Mouse (Mus musculus): ENCODE measurements around the gene 1700001P01Rik. TPM values are rescaled to one million over a fixed set of nuclear protein-coding genes. Genes with fewer than 3 reads are reported as not detected.

Gene 1700001P01Rik
- polyA plus RNA-seq, 1 experiment from 2014 or later, result not detected

GRCm38 (mm10) chr11:97812491-97812921 lies 36.8 kb upstream of the 1700001P01Rik start:
- no peak overlapping the region for H3K27ac ChIP-seq (replicated peaks; ENCODE audit: low read depth, low read length)
- H3K4me3 ChIP-seq (ENCODE audit: low read depth, low read length), result no peak overlapping the region
- no peaks in the 10 kb centered on the region for H3K9me3 ChIP-seq (ENCODE audit: control insufficient read depth, low read length)
- no peaks in the 10 kb centered on the region for H3K27me3 ChIP-seq (replicated peaks; ENCODE audit: control insufficient read depth, insufficient read depth, low read length)
- DNase-seq (ENCODE audit: low spot score) (no peak), ATAC-seq (ENCODE audit: low read depth) (peak; percentile 45; the same call in 1 of the 2 replicates)
- H3K4me2 ChIP-seq (ENCODE audit: low read depth, low read length), result no peak overlapping the region
- no peak overlapping the region for H3K9ac ChIP-seq (ENCODE audit: low read depth, low read length)
- H3K36me3 ChIP-seq (ENCODE audit: control insufficient read depth, insufficient read depth, low read length), result peaks cover 51% of the 10 kb centered on the region
- peaks cover 65% of the 10 kb centered on the region for H3K4me1 ChIP-seq (ENCODE audit: control insufficient read depth, insufficient read depth, low read length)
- 34% methylated on average over 3 of the region's 3 CpGs for WGBS

- Histone ChIP-seq H3K27ac (replicated peaks; ENCODE audit: low read depth, low read length) (0 out of 2 replicates have a peak overlapping the region, but pooled peaks have one; percentile 15), H3K4me3 (ENCODE audit: low read depth, low read length) (no peak overlapping the region), H3K27me3 (replicated peaks; ENCODE audit: control insufficient read depth, insufficient read depth, low read length) (no peaks in the 10 kb centered on the region), H3K36me3 (ENCODE audit: control insufficient read depth, insufficient read depth, low read length) (peaks cover 52% of the 10 kb centered on the region), H3K4me1 (ENCODE audit: control insufficient read depth, insufficient read depth, low read length) (peaks cover 62% of the 10 kb centered on the region), H3K4me2 (ENCODE audit: low read depth, low read length) (no peak overlapping the region), H3K9me3 (ENCODE audit: control insufficient read depth, low read length) (no peaks in the 10 kb centered on the region), H3K9ac (ENCODE audit: low read depth, low read length) (no peak overlapping the region)
- DNase-seq (ENCODE audit: low spot score) (no peak), ATAC-seq (ENCODE audit: low read depth) (no peak)
- 36% methylated on average over 12 of the region's 13 CpGs for WGBS
Observed at GRCm38 (mm10) chr11:97811569-97812362, 36.0 kb upstream of the 1700001P01Rik start.

DNA sequence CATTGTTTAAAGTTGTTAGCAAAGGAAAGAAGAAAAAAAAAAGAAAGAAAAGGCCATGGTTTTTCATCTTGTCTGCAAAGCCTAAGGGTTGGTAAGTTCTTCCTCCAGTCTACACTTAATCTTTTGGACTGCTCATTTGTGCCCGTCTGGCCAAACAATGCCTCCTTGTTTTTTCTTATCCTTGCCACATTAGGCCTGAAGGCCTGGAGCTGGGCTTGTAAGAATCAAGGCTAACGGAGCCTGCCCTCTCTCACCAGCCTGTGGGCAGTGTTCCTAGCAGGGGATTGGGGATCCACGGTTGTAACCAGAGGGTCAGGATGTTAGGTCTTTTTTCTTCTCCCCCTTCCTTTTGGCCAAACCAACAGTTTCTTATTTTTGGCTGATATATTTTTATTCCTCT lies 35.3 kb upstream of the 1700001P01Rik start:
- peaks cover 46% of the 10 kb centered on the region for H3K36me3 ChIP-seq (ENCODE audit: control insufficient read depth, insufficient read depth, low read length)
- peaks cover 69% of the 10 kb centered on the region for H3K4me1 ChIP-seq (ENCODE audit: control insufficient read depth, insufficient read depth, low read length)
- H3K9ac ChIP-seq (ENCODE audit: low read depth, low read length), result no peak overlapping the region
- no peak overlapping the region for H3K4me3 ChIP-seq (ENCODE audit: low read depth, low read length)
- H3K4me2 ChIP-seq (ENCODE audit: low read depth, low read length), result no peak overlapping the region
- no peaks in the 10 kb centered on the region for H3K27me3 ChIP-seq (replicated peaks; ENCODE audit: control insufficient read depth, insufficient read depth, low read length)
- DNase-seq (ENCODE audit: low spot score), result no peak
- H3K27ac ChIP-seq (replicated peaks; ENCODE audit: low read depth, low read length), result 0 out of 2 replicates have a peak overlapping the region, but pooled peaks have one; percentile 15
- no peak for ATAC-seq (ENCODE audit: low read depth)
- H3K9me3 ChIP-seq (ENCODE audit: control insufficient read depth, low read length), result no peaks in the 10 kb centered on the region
- WGBS, result 26% methylated on average over 3 of the region's 3 CpGs

GRCm38 (mm10) chr11:97810356-97810755 lies 34.6 kb upstream of the 1700001P01Rik start:
- Histone ChIP-seq H3K27ac (replicated peaks; ENCODE audit: low read depth, low read length) (no peak overlapping the region), H3K36me3 (ENCODE audit: control insufficient read depth, insufficient read depth, low read length) (peaks cover 40% of the 10 kb centered on the region), H3K9me3 (ENCODE audit: control insufficient read depth, low read length) (no peaks in the 10 kb centered on the region), H3K4me2 (ENCODE audit: low read depth, low read length) (no peak overlapping the region), H3K9ac (ENCODE audit: low read depth, low read length) (no peak overlapping the region), H3K4me1 (ENCODE audit: control insufficient read depth, insufficient read depth, low read length) (peaks cover 75% of the 10 kb centered on the region), H3K27me3 (replicated peaks; ENCODE audit: control insufficient read depth, insufficient read depth, low read length) (no peaks in the 10 kb centered on the region), H3K4me3 (ENCODE audit: low read depth, low read length) (no peak overlapping the region)
- 64% methylated on average over 7 of the region's 7 CpGs for WGBS
- ATAC-seq (ENCODE audit: low read depth) (no peak), DNase-seq (ENCODE audit: low spot score) (no peak)

- 0 out of 2 replicates have a peak, but pooled peaks have one; percentile 2 for ATAC-seq (ENCODE audit: low read depth)
- Histone ChIP-seq H3K9ac (ENCODE audit: low read depth, low read length) (no peak overlapping the region), H3K9me3 (ENCODE audit: control insufficient read depth, low read length) (no peaks in the 10 kb centered on the region), H3K27ac (replicated peaks; ENCODE audit: low read depth, low read length) (no peak overlapping the region; the same call in 1 of the 2 replicates), H3K36me3 (ENCODE audit: control insufficient read depth, insufficient read depth, low read length) (peaks cover 31% of the 10 kb centered on the region), H3K4me1 (ENCODE audit: control insufficient read depth, insufficient read depth, low read length) (peaks cover 80% of the 10 kb centered on the region), H3K27me3 (replicated peaks; ENCODE audit: control insufficient read depth, insufficient read depth, low read length) (no peaks in the 10 kb centered on the region), H3K4me2 (ENCODE audit: low read depth, low read length) (no peak overlapping the region), H3K4me3 (ENCODE audit: low read depth, low read length) (no peak overlapping the region)
- DNase-seq (ENCODE audit: low spot score), result no peak
- 54% methylated on average over 7 of the region's 7 CpGs for WGBS
Observed at GRCm38 (mm10) chr11:97809235-97810121, 33.8 kb upstream of the 1700001P01Rik start.

- DNase-seq (ENCODE audit: low spot score), result peak; percentile 73
- Histone ChIP-seq H3K36me3 (ENCODE audit: control insufficient read depth, insufficient read depth, low read length) (peaks cover 30% of the 10 kb centered on the region), H3K4me2 (ENCODE audit: low read depth, low read length) (no peak overlapping the region)
Observed at GRCm38 (mm10) chr11:97808621-97809234, 33.0 kb upstream of the 1700001P01Rik start.

DNA sequence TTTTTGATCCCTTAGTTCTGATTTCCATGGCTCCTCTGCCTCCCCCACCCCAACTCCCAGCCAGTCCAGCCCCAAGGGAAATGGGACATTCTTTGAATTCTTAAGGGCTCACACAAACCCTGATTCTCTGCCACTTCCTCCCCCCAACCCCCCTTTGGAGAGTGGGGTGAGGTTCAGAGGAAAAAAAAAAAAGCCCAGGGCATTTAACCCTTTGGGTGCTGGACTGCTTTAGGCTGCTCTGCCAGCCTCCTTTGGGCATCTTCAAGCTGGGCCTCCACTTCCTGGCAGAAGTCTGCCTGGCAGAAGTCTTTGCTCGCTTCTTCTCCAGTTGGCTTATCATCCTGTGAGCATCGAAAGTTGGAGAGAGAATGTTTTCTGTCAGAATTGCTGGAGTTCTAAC lies 32.4 kb upstream of the 1700001P01Rik start:
- no peaks in the 10 kb centered on the region for H3K9me3 ChIP-seq (ENCODE audit: control insufficient read depth, low read length)
- 57% methylated on average over 2 of the region's 2 CpGs for WGBS
- H3K4me2 ChIP-seq (ENCODE audit: low read depth, low read length), result no peak overlapping the region; the same call in 1 of the 2 replicates
- peak overlapping the region; percentile 65; the same call in 1 of the 2 replicates for H3K27ac ChIP-seq (replicated peaks; ENCODE audit: low read depth, low read length)
- no peak overlapping the region for H3K9ac ChIP-seq (ENCODE audit: low read depth, low read length)
- ATAC-seq (ENCODE audit: low read depth) (no peak), DNase-seq (ENCODE audit: low spot score) (peak; percentile 85)
- H3K27me3 ChIP-seq (replicated peaks; ENCODE audit: control insufficient read depth, insufficient read depth, low read length), result no peaks in the 10 kb centered on the region
- no peak overlapping the region for H3K4me3 ChIP-seq (ENCODE audit: low read depth, low read length)
- H3K36me3 ChIP-seq (ENCODE audit: control insufficient read depth, insufficient read depth, low read length), result peaks cover 30% of the 10 kb centered on the region
- H3K4me1 ChIP-seq (ENCODE audit: control insufficient read depth, insufficient read depth, low read length), result peaks cover 89% of the 10 kb centered on the region

More at GRCm38 (mm10) chr11:97808621-97809234, 33.0 kb upstream of the 1700001P01Rik start:
- no peaks in the 10 kb centered on the region for H3K9me3 ChIP-seq (ENCODE audit: control insufficient read depth, low read length)
- no peak overlapping the region for H3K9ac ChIP-seq (ENCODE audit: low read depth, low read length)
- ATAC-seq (ENCODE audit: low read depth), result peak; percentile 24; the same call in 1 of the 2 replicates
- H3K4me3 ChIP-seq (ENCODE audit: low read depth, low read length), result no peak overlapping the region
- H3K27me3 ChIP-seq (replicated peaks; ENCODE audit: control insufficient read depth, insufficient read depth, low read length), result no peaks in the 10 kb centered on the region
- H3K4me1 ChIP-seq (ENCODE audit: control insufficient read depth, insufficient read depth, low read length), result peaks cover 88% of the 10 kb centered on the region
- H3K27ac ChIP-seq (replicated peaks; ENCODE audit: low read depth, low read length), result peak overlapping the region; percentile 65; the same call in 1 of the 2 replicates
- 32% methylated on average over 5 of the region's 5 CpGs for WGBS

DNA sequence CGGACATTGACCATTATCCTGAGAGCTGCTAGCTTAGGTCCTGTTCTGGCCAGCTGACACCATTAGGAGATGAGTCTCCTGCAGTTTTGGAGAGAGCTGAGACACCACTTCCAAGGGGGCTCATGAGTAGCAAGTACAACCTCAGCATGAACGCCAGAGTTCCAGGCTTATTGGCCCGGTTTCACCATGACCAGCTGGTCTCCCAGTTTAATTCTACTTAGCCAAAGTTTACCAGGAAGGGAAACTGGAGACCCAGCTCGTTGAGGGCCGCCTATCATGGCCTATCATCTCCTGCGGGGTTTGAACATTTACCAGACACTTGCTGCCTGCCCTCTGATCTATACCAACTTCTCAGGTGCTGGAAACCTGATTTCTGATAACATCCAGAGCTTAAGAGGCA lies 31.9 kb upstream of the 1700001P01Rik start:
- Histone ChIP-seq H3K4me1 (ENCODE audit: control insufficient read depth, insufficient read depth, low read length) (peaks cover 85% of the 10 kb centered on the region), H3K27ac (replicated peaks; ENCODE audit: low read depth, low read length) (peak overlapping the region; percentile 65; the same call in 1 of the 2 replicates), H3K4me2 (ENCODE audit: low read depth, low read length) (no peak overlapping the region), H3K36me3 (ENCODE audit: control insufficient read depth, insufficient read depth, low read length) (peaks cover 30% of the 10 kb centered on the region), H3K27me3 (replicated peaks; ENCODE audit: control insufficient read depth, insufficient read depth, low read length) (no peaks in the 10 kb centered on the region), H3K9me3 (ENCODE audit: control insufficient read depth, low read length) (no peaks in the 10 kb centered on the region), H3K4me3 (ENCODE audit: low read depth, low read length) (no peak overlapping the region), H3K9ac (ENCODE audit: low read depth, low read length) (no peak overlapping the region)
- ATAC-seq (ENCODE audit: low read depth), result no peak
- no peak for DNase-seq (ENCODE audit: low spot score)
- 21% methylated on average over 6 of the region's 6 CpGs for WGBS
